Mouse (Mus musculus) CH12.LX (cell line): Measurements from ENCODE around the gene Rsc1a1. TPM values are rescaled to one million over a fixed set of nuclear protein-coding genes. Genes with fewer than 3 reads are reported as not detected.

Experiments
- DNase-seq: peaks from one replicate; pipeline ENCODE4 v3.0.0-alpha.2; 2013; ENCODE audit errors: extremely low read depth
- H3K27ac ChIP-seq: 2 replicates; pipeline ENCODE4 v1.5.1; 2012; ENCODE audit warnings: low read depth, mild to moderate bottlenecking, control low read depth, moderate library complexity; ENCODE audit not compliant: insufficient read depth
- H3K27me3 ChIP-seq: replicated peaks from 2 replicates; pipeline ENCODE3; 2012; ENCODE audit warnings: inconsistent platforms
- H3K36me3 ChIP-seq, 2 experiments: replicated peaks in 1 of 2; 2 replicates each; pipeline versions ENCODE3 to v1.6.1; 2012; ENCODE audit warnings: inconsistent platforms in 1 of 2, low read length in 1 of 2, mild to moderate bottlenecking in 1 of 2, mixed read lengths in 1 of 2, moderate library complexity in 1 of 2; ENCODE audit not compliant: control insufficient read depth in 1 of 2, insufficient read depth in 1 of 2
- H3K4me1 ChIP-seq, 2 experiments: 2 replicates each; pipeline ENCODE4 v1.6.1; 2012; ENCODE audit warnings: inconsistent platforms in 1 of 2, moderate library complexity in 1 of 2; ENCODE audit not compliant: insufficient read depth in 2 of 2, control insufficient read depth in 1 of 2
- H3K4me2 ChIP-seq: 2 replicates; pipeline ENCODE4 v1.6.1; 2012; ENCODE audit warnings: low read depth, mild to moderate bottlenecking, control low read depth; ENCODE audit not compliant: poor library complexity, insufficient read depth, severe bottlenecking
- H3K4me3 ChIP-seq, 3 experiments: fragments of 150-350 bp in 1 of 3; sonication (generic) in 1 of 3; replicated peaks in 1 of 3; 2 replicates each; pipeline versions ENCODE3 to v1.5.1; 2011 to 2012; ENCODE audit warnings: low read depth in 2 of 3, low read length in 2 of 3, mild to moderate bottlenecking in 2 of 3, moderate library complexity in 2 of 3, control low read depth in 1 of 3, improper control_type of control experiment in 1 of 3, inconsistent platforms in 1 of 3, mixed read lengths in 1 of 3; ENCODE audit not compliant: poor library complexity in 1 of 3
- H3K79me2 ChIP-seq: replicated peaks from 2 replicates; pipeline ENCODE4 v1.6.1; 2012; ENCODE audit warnings: mild to moderate bottlenecking, moderate library complexity; ENCODE audit not compliant: control insufficient read depth, poor library complexity, insufficient read depth, severe bottlenecking; ENCODE audit errors: extremely low read depth
- H3K9ac ChIP-seq: 2 replicates; pipeline ENCODE4 v1.6.1; 2012; ENCODE audit warnings: low read depth, mild to moderate bottlenecking, control low read depth, moderate library complexity; ENCODE audit not compliant: insufficient read depth
- H3K9me3 ChIP-seq: replicated peaks from 2 replicates; pipeline ENCODE3; 2012; ENCODE audit warnings: low read length, inconsistent platforms, mixed read lengths
- BHLHE40 ChIP-seq: IDR thresholded peaks from 2 replicates; pipeline ENCODE4 v1.6.1; 2011; ENCODE audit warnings: mild to moderate bottlenecking, low read depth, low read length, improper control_type of control experiment
- CTCF ChIP-seq, 2 experiments: IDR thresholded peaks in 1 of 2; conservative IDR thresholded peaks in 1 of 2; 2 replicates each; pipeline ENCODE4 v1.5.1; 2011 to 2012; ENCODE audit warnings: low read depth in 2 of 2, low read length in 2 of 2, improper control_type of control experiment in 1 of 2, inconsistent platforms in 1 of 2, mild to moderate bottlenecking in 1 of 2, moderate library complexity in 1 of 2
- E2F4 ChIP-seq: IDR thresholded peaks from 2 replicates; pipeline ENCODE4 v1.6.1; 2011; ENCODE audit warnings: low read depth, low read length, improper control_type of control experiment; ENCODE audit not compliant: insufficient replicate concordance
- ELF1 ChIP-seq: IDR thresholded peaks from 2 replicates; pipeline ENCODE4 v1.6.1; 2014; ENCODE audit warnings: low read depth, mild to moderate bottlenecking, inconsistent platforms, low read length, improper control_type of control experiment
- ETS1 ChIP-seq: conservative IDR thresholded peaks from 2 replicates; pipeline ENCODE4 v1.6.1; 2012; ENCODE audit warnings: low read depth, mild to moderate bottlenecking, inconsistent platforms, low read length, improper control_type of control experiment, moderate library complexity
- GABPA ChIP-seq: IDR thresholded peaks from 2 replicates; pipeline ENCODE4 v1.6.1; 2012; ENCODE audit warnings: low read depth, low read length, improper control_type of control experiment, inconsistent platforms; ENCODE audit not compliant: insufficient replicate concordance
- JUND ChIP-seq: conservative IDR thresholded peaks from 2 replicates; pipeline ENCODE4 v1.6.1; 2011; ENCODE audit warnings: low read depth, low read length, improper control_type of control experiment
- KAT2A ChIP-seq: IDR thresholded peaks from 2 replicates; pipeline ENCODE4 v1.6.1; 2012; ENCODE audit warnings: low read length, improper control_type of control experiment, inconsistent platforms; ENCODE audit not compliant: insufficient replicate concordance
- MAFK ChIP-seq: IDR thresholded peaks from 2 replicates; pipeline ENCODE4 v1.6.1; 2011; ENCODE audit warnings: low read length, improper control_type of control experiment; ENCODE audit not compliant: insufficient replicate concordance
- MAZ ChIP-seq: IDR thresholded peaks from 2 replicates; pipeline ENCODE4 v1.6.1; 2012; ENCODE audit warnings: low read depth, mild to moderate bottlenecking, inconsistent platforms, low read length, improper control_type of control experiment, moderate library complexity
- NRF1 ChIP-seq: IDR thresholded peaks from 2 replicates; pipeline ENCODE4 v1.6.1; 2014; ENCODE audit warnings: low read depth, mild to moderate bottlenecking, inconsistent platforms, low read length, improper control_type of control experiment, moderate library complexity
- PAX5 ChIP-seq: IDR thresholded peaks from 2 replicates; pipeline ENCODE4 v1.6.1; 2012; ENCODE audit warnings: low read length, inconsistent platforms, mixed read lengths
- POLR2A ChIP-seq: IDR thresholded peaks from 2 replicates; pipeline ENCODE4 v1.6.1; 2011; ENCODE audit warnings: low read depth, mild to moderate bottlenecking, improper control_type of control experiment, low read length
- RCOR1 ChIP-seq: conservative IDR thresholded peaks from 2 replicates; pipeline ENCODE4 v1.6.1; 2012; ENCODE audit warnings: low read depth, mild to moderate bottlenecking, inconsistent platforms, low read length, improper control_type of control experiment
- TBP ChIP-seq: conservative IDR thresholded peaks from 2 replicates; pipeline ENCODE4 v1.6.1; 2011; ENCODE audit warnings: low read depth, low read length, improper control_type of control experiment
- TCF12 ChIP-seq: IDR thresholded peaks from 2 replicates; pipeline ENCODE4 v1.6.1; 2014; ENCODE audit warnings: low read depth, mild to moderate bottlenecking, inconsistent platforms, low read length, improper control_type of control experiment
- USF2 ChIP-seq: conservative IDR thresholded peaks from 2 replicates; pipeline ENCODE4 v1.6.1; 2011; ENCODE audit warnings: low read depth, low read length, improper control_type of control experiment
- ZC3H11A ChIP-seq: IDR thresholded peaks from 2 replicates; pipeline ENCODE4 v1.6.1; 2012; ENCODE audit warnings: low read depth, mild to moderate bottlenecking, inconsistent platforms, low read length, improper control_type of control experiment
- ZKSCAN1 ChIP-seq: IDR thresholded peaks from 2 replicates; pipeline ENCODE4 v1.6.1; 2012; ENCODE audit warnings: low read depth, inconsistent platforms, low read length, improper control_type of control experiment, borderline replicate concordance
- ZMIZ1 ChIP-seq: IDR thresholded peaks from 2 replicates; pipeline ENCODE4 v1.6.1; 2012; ENCODE audit warnings: low read depth, mild to moderate bottlenecking, inconsistent platforms, low read length, improper control_type of control experiment
- ZNF384 ChIP-seq: IDR thresholded peaks from 2 replicates; pipeline ENCODE4 v1.6.1; 2012; ENCODE audit warnings: low read depth, low read length, improper control_type of control experiment, inconsistent platforms
- dilution Hi-C: fragments of 300-500 bp; cut with MboI; formaldehyde crosslinking; loops from 2 replicates; pipeline ENCODE4 v1.14.3; 2020; ENCODE audit warnings: low sequenced_read_pairs; ENCODE audit not compliant: extremely low pct_unique_long_range_greater_than_20kb, extremely low pct_ligation_motif_present
- in situ Hi-C: fragments of 300-500 bp; cut with MboI; formaldehyde crosslinking; loops from 3 replicates; pipeline ENCODE4 v1.14.3; 2019; ENCODE audit warnings: low sequenced_read_pairs, low pct_ligation_motif_present, low pct_unique_long_range_greater_than_20kb, mixed read lengths
- polyA plus RNA-seq: library from polyadenylated mRNA; unstranded; fragments of >175 nt; gene quantifications from 2 replicates; pipeline ENCODE4 v1.2.1, GENCODE M21; 2012; ENCODE audit warnings: low read depth; ENCODE audit not compliant: insufficient read length
- total RNA-seq, 2 experiments: library from RNA; depleted of rRNA; stranded (reverse); fragments of 300-350 nt in 1 of 2; fragments of >200 nt in 1 of 2; gene quantifications; 2 replicates each; pipeline ENCODE4 v1.2.3; 2012 to 2014

The Rsc1a1 gene
- total and polyA plus RNA-seq, 3 experiments = 3.4 to 14.0 (median 7.0) TPM

- in situ Hi-C loops (no loop called here), dilution Hi-C loops (no loop called here)
These were observed 22.1 kb downstream of the Rsc1a1 start for GRCm38 (mm10) chr4:141663122-141663931.

DNA sequence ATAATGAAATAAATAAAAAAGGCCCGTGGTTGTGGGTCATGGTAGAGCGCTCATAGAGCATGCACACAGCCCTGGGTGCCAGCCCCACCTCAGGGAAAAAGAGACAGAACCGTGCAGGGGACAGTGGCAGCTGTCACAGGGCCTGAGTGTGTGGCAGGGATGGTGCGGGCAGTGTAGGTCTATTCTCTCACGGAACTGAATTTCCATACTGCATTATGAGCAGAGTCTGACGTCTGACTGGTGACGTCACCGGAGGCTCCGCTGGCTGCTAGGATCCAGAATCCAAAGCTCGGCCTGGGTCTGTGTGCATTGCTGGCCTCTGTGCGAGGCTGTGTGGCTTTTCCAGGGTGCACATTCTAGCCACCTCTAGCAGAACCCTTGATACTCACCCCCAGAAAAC is 24.5 kb downstream of the Rsc1a1 start:
- Histone ChIP-seq H3K27me3 (no peaks in the 10 kb centered on the region), H3K36me3 (peaks cover 2 to 28% of the 10 kb centered on the region in 2 experiments), H3K4me2 (no peak overlapping the region)
- DNase-seq = peak; percentile 56
- TF ChIP-seq CTCF (conservative IDR thresholded peaks at IDR 0.05 in 1 of 2, IDR thresholded peaks at IDR 0.05 in 1 of 2; ENCODE audit: low read depth in 2 of 2, low read length in 2 of 2) (no peak), NRF1 (no peak), MAFK (no peak), USF2 (no peak), JUND (no peak), ZMIZ1 (no peak), MAZ (no peak), TCF12 (no peak), ELF1 (no peak), POLR2A (no peak), KAT2A (no peak), ETS1 (peak; percentile 30; the same call in 1 of the 2 replicates), BHLHE40 (peak; percentile 10; the same call in 1 of the 2 replicates), RCOR1 (no peak), ZC3H11A (no peak), E2F4 (no peak), ZNF384 (no peak)
- TF ChIP-seq, all 38 proteins: peak for 2
- H3K79me2 ChIP-seq = peaks cover 10% of the 10 kb centered on the region; the same call in 1 of the 2 replicates
- no peak overlapping the region for H3K9ac ChIP-seq
- in situ Hi-C loops = no loop called here
- H3K4me3 ChIP-seq = no peak overlapping the region
- no peak overlapping the region for H3K27ac ChIP-seq
- peaks cover 16 to 64% of the 10 kb centered on the region in 2 experiments for H3K4me1 ChIP-seq
- no peaks in the 10 kb centered on the region for H3K9me3 ChIP-seq
- dilution Hi-C loops = no loop called here

More at GRCm38 (mm10) chr4:141663122-141663931, 22.1 kb downstream of the Rsc1a1 start:
- H3K27me3 ChIP-seq = no peaks in the 10 kb centered on the region
- peak overlapping the region; percentile 70 for H3K4me2 ChIP-seq
- peaks cover 10% of the 10 kb centered on the region; the same call in 1 of the 2 replicates for H3K79me2 ChIP-seq
- H3K4me1 ChIP-seq = peaks cover 11 to 52% of the 10 kb centered on the region in 2 experiments
- TF ChIP-seq ZMIZ1 (no peak), ZKSCAN1 (no peak), TCF12 (no peak), PAX5 (no peak), BHLHE40 (no peak), GABPA (no peak), MAFK (no peak), ZC3H11A (no peak), TBP (no peak)
- H3K4me3 ChIP-seq = peak overlapping the region; percentile 78 to 83 (median 80)
- peaks cover 0 to 17% of the 10 kb centered on the region in 2 experiments for H3K36me3 ChIP-seq
- H3K27ac ChIP-seq = no peak overlapping the region
- H3K9ac ChIP-seq = peak overlapping the region; percentile 81
- no peak for DNase-seq
- H3K9me3 ChIP-seq = peaks cover 3% of the 10 kb centered on the region
